Mouse (Mus musculus): Measurements from ENCODE around the gene Nes.

Nes gene

GRCm38 (mm10) chr3:87949955-87950515 is 20.8 kb upstream of the Nes start:
- no peak for DNase-seq (ENCODE audit: low spot score)

- no peak for DNase-seq (ENCODE audit: low spot score)
These were observed 18.9 kb upstream of the Nes start for GRCm38 (mm10) chr3:87951946-87952345.

GRCm38 (mm10) chr3:87952440-87952839 is 18.4 kb upstream of the Nes start:
- no peak for DNase-seq (ENCODE audit: low spot score)

GRCm38 (mm10) chr3:87958056-87958455 is 12.8 kb upstream of the Nes start:
- no peak for DNase-seq (ENCODE audit: low spot score)

- DNase-seq (ENCODE audit: low spot score) = no peak
These were observed 12.4 kb upstream of the Nes start for GRCm38 (mm10) chr3:87958476-87958875.

GRCm38 (mm10) chr3:87958967-87959366 is 11.9 kb upstream of the Nes start:
- no peak for DNase-seq (ENCODE audit: low spot score)

- DNase-seq (ENCODE audit: low spot score) = no peak
These were observed 11.5 kb upstream of the Nes start for GRCm38 (mm10) chr3:87959371-87959770.

GRCm38 (mm10) chr3:87960191-87960585 is 10.7 kb upstream of the Nes start:
- DNase-seq (ENCODE audit: low spot score) = no peak

- DNase-seq (ENCODE audit: low spot score) = peak; percentile 53
These were observed 10.2 kb upstream of the Nes start for GRCm38 (mm10) chr3:87960586-87961191.

- DNase-seq (ENCODE audit: low spot score) = no peak
These were observed 517 bp upstream of the Nes start for GRCm38 (mm10) chr3:87970184-87970938.

- no peak for DNase-seq (ENCODE audit: low spot score)
These were observed 768 bp downstream of the Nes start for GRCm38 (mm10) chr3:87971489-87972202.

GRCm38 (mm10) chr3:87972203-87972664 is 1.4 kb downstream of the Nes start:
- DNase-seq (ENCODE audit: low spot score) = no peak

GRCm38 (mm10) chr3:87972776-87973175 is 1.9 kb downstream of the Nes start:
- DNase-seq (ENCODE audit: low spot score) = no peak

GRCm38 (mm10) chr3:87973593-87974380 is 2.9 kb downstream of the Nes start:
- DNase-seq (ENCODE audit: low spot score) = no peak

GRCm38 (mm10) chr3:87974381-87974987 is 3.6 kb downstream of the Nes start:
- DNase-seq (ENCODE audit: low spot score) = no peak

GRCm38 (mm10) chr3:87979493-87979892 is 8.6 kb downstream of the Nes start:
- DNase-seq (ENCODE audit: low spot score) = no peak

GRCm38 (mm10) chr3:87980085-87980484 is 9.2 kb downstream of the Nes start:
- no peak for DNase-seq (ENCODE audit: low spot score)

GRCm38 (mm10) chr3:87980728-87981127 is 9.8 kb downstream of the Nes start:
- no peak for DNase-seq (ENCODE audit: low spot score)

GRCm38 (mm10) chr3:87981214-87981760 is 10.4 kb downstream of the Nes start:
- DNase-seq (ENCODE audit: low spot score) = no peak

- no peak for DNase-seq (ENCODE audit: low spot score)
These were observed 11.3 kb downstream of the Nes start for GRCm38 (mm10) chr3:87981894-87982835.

Measured in urinary bladder, postnatal 10 days (tissue).